Mouse (Mus musculus) olfactory bulb, adult 2 months (tissue): ENCODE results near the gene Faxc.

Experiments
- CTCF ChIP-seq: fragments of 200-500 bp; IDR thresholded peaks from 2 replicates; pipeline ENCODE4 v1.5.1; 2012; ENCODE audit warnings: low read depth, mild to moderate bottlenecking, low read length, moderate library complexity; ENCODE audit not compliant: insufficient read depth
- POLR2A ChIP-seq: fragments of 200-500 bp; IDR thresholded peaks from 2 replicates; pipeline ENCODE4 v1.6.1; 2012; ENCODE audit warnings: mild to moderate bottlenecking, low read depth, low read length, moderate library complexity; ENCODE audit not compliant: insufficient read depth

- TF ChIP-seq CTCF (no peak), POLR2A (no peak)
These were observed 4.2 kb downstream of the Faxc start for GRCm38 (mm10) chr4:21935378-21935777.
